Mouse (Mus musculus) cerebellum, postnatal 25 days (tissue): ENCODE measurements around the gene Vsir.

ENCODE experiments used
- DNase-seq, 2 experiments: peaks; one replicate each; pipeline ENCODE4 v3.0.0; 2021; ENCODE audit warnings: mixed read lengths in 2 of 2

Vsir gene

GRCm38 (mm10) chr10:60346701-60347405 lies at the start of gene Vsir:
Gene Vsir (plus strand): TSS chr10:60346851.
- peak; percentile 40 to 65 for DNase-seq

- no peak for DNase-seq
Measured at GRCm38 (mm10) chr10:60299636-60300035, 47.0 kb upstream of the Vsir start.

- DNase-seq, result no peak
Measured at GRCm38 (mm10) chr10:60303419-60303818, 43.2 kb upstream of the Vsir start.

GRCm38 (mm10) chr10:60304854-60305628 lies 41.6 kb upstream of the Vsir start:
- DNase-seq, result peak; percentile 70 to 81

GRCm38 (mm10) chr10:60310629-60311028 lies 36.0 kb upstream of the Vsir start:
- peak; percentile 59 to 68 for DNase-seq

- no peak for DNase-seq
Measured at GRCm38 (mm10) chr10:60313606-60314005, 33.0 kb upstream of the Vsir start.

- DNase-seq, result no peak
Measured at GRCm38 (mm10) chr10:60316166-60316565, 30.5 kb upstream of the Vsir start.

GRCm38 (mm10) chr10:60328963-60329650 lies 17.5 kb upstream of the Vsir start:
- no peak for DNase-seq

GRCm38 (mm10) chr10:60334583-60334982 lies 12.1 kb upstream of the Vsir start:
- no peak for DNase-seq

GRCm38 (mm10) chr10:60335021-60335420 lies 11.6 kb upstream of the Vsir start:
- DNase-seq, result no peak

- DNase-seq, result no peak
Measured at GRCm38 (mm10) chr10:60341528-60341927, 5.1 kb upstream of the Vsir start.

GRCm38 (mm10) chr10:60344111-60344510 lies 2.5 kb upstream of the Vsir start:
- no peak for DNase-seq

- DNase-seq, result no peak
Measured at GRCm38 (mm10) chr10:60346056-60346455, 595 bp upstream of the Vsir start.

GRCm38 (mm10) chr10:60347768-60348610 lies 1.3 kb downstream of the Vsir start:
- DNase-seq, result no peak

GRCm38 (mm10) chr10:60349056-60349455 lies 2.4 kb downstream of the Vsir start:
- DNase-seq, result no peak

GRCm38 (mm10) chr10:60349644-60350043 lies 3.0 kb downstream of the Vsir start:
- DNase-seq, result no peak

GRCm38 (mm10) chr10:60350077-60350804 lies 3.6 kb downstream of the Vsir start:
- DNase-seq, result no peak

- DNase-seq, result peak; percentile 44 to 69
Measured at GRCm38 (mm10) chr10:60350805-60351167, 4.1 kb downstream of the Vsir start.

GRCm38 (mm10) chr10:60351248-60351647 lies 4.6 kb downstream of the Vsir start:
- no peak for DNase-seq

GRCm38 (mm10) chr10:60351761-60352455 lies 5.3 kb downstream of the Vsir start:
- DNase-seq, result no peak

GRCm38 (mm10) chr10:60353241-60354002 lies 6.8 kb downstream of the Vsir start:
- DNase-seq, result no peak
